Mouse (Mus musculus) liver, postnatal 0 days (tissue): ENCODE data around the gene Ankfn1.

ENCODE experiments used
- CTCF ChIP-seq: sonication (generic); IDR thresholded peaks from 2 replicates; pipeline ENCODE4 v1.5.1; 2016; ENCODE audit warnings: antibody characterized with exemption, low read depth
- EP300 ChIP-seq: IDR thresholded peaks from 2 replicates; pipeline ENCODE4 v1.6.1; 2016; ENCODE audit warnings: antibody characterized with exemption, low read depth, mild to moderate bottlenecking

DNA sequence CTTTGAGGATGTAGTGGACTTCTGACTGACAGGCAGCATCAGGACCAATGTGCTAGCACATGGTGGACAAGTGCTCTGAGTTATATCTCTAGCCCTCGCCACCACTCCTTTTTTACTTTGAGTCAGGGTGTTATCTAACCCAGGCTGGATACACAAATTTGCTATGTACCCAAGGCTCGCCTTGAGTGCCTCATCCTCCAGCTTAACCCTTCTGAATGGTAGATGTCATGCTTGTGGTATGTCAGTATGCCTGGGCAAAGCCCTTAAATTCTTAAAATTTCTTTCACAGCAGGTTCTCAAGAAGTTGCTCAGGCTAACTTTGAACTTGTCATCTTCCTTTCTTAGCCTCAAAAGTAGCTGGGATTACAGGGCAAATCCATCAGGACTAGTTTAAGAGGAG, 421.0 kb downstream of the Ankfn1 start:
- TF ChIP-seq CTCF, result no peak
- no peak for TF ChIP-seq EP300
